Mouse (Mus musculus) left cerebral cortex, postnatal 4 days (tissue): Measurements from ENCODE around the gene Mtus2. TPM values are rescaled to one million over a fixed set of nuclear protein-coding genes. Genes with fewer than 3 reads are reported as not detected.

Experiments used
- DNase-seq: peaks from one replicate; pipeline ENCODE4 v3.0.0-alpha.2; 2022
- intact Hi-C: fragments of 180-260 bp; cut with DNase I; formaldehyde crosslinking; loops from one replicate; pipeline ENCODE4 v1.15.1; 2025
- total RNA-seq, 2 experiments: library from RNA; stranded (reverse); gene quantifications; 2 replicates each; pipeline ENCODE4 v1.2.3; 2021

Mtus2 gene
- total RNA-seq, 2 experiments from 2014 or later: 54.7 to 57.7 TPM

DNA sequence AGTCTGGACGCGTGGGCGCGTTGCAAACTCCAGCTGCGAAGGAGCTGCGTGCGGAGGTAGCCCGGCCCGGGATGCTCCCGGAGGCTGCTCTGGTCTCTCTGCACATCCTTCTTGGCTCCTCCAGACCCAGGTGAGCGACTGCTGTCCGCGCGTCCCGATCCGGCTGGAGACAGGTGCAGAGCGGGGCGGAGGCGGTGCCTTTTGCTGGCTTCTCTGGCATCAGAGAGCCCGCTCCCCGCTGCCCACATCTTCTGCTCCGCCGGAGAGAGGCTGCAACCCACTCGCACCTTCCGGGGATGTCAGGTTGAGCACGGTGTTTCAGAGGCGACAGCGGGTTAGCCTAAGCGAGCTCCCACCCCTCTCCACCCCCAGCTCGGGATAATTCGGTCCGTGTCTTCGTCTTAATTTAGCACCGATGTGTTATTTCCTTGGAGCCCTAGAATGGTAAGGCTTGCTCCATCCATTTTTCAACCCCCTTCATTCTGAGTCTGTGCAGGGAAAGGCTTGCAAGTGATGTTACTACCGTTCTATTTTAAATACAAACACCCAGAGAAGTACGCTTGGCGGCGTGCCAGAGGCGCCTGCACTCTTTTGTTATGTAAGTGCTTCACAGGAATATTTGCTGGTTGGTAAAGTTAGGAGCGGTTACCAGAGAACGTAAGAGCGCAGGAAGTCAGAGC lies 612 bp downstream of the Mtus2 start:
- DNase-seq: peak; percentile 49
- intact Hi-C loops: loop anchor here (2.0 kb wide), 1 partner anchor 281 kb away; no protein-coding TSS in a partner anchor

DNA sequence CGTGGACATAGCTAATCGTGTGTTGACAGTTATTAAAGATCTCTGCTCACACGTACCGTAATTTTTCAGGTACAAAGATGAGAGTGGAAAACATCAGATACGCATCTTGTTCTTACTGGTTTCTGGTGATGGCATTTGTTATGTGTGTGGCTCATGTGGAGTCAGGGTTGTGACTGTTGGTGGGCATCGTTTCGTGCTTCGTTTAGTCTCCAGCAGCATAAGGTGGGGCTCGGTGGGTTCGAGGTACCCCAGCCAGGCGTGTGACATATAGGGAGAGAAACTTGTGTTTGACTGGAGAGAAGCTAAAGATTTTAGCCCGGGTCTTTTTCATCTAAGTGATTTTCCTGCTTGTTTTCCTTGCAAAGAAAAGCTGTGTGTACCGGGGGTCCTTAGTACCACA lies 1.4 kb downstream of the Mtus2 start:
- DNase-seq: no peak
- intact Hi-C loops: no loop called here

GRCm38 (mm10) chr5:147959088-147959487 lies 2.0 kb downstream of the Mtus2 start:
- DNase-seq: no peak
- intact Hi-C loops: no loop called here

- no peak for DNase-seq
- intact Hi-C loops: no loop called here
Observed at GRCm38 (mm10) chr5:147960793-147961192, 3.7 kb downstream of the Mtus2 start.

GRCm38 (mm10) chr5:147963820-147964580 lies 6.9 kb downstream of the Mtus2 start:
- intact Hi-C loops: no loop called here
- DNase-seq: no peak

DNA sequence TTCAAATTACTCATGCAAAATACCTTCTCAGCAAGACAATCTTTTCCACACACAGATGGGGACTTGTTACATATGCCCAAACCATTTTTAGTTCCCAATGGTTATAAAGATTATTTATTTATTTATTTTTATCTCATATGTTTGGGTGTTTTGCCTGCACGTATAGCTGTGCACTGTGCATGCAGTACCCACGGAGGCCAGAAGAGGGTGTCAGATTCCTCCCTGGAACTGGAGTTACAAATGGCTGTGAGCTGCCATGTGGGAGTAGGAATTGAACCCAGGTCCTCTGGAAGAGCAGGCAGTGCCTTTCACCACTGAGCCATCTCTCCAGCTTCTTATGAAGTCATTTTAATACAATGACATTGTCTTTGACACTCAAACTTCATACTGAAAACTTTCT lies 7.7 kb downstream of the Mtus2 start:
- peak; percentile 17 for DNase-seq
- intact Hi-C loops: no loop called here

DNA sequence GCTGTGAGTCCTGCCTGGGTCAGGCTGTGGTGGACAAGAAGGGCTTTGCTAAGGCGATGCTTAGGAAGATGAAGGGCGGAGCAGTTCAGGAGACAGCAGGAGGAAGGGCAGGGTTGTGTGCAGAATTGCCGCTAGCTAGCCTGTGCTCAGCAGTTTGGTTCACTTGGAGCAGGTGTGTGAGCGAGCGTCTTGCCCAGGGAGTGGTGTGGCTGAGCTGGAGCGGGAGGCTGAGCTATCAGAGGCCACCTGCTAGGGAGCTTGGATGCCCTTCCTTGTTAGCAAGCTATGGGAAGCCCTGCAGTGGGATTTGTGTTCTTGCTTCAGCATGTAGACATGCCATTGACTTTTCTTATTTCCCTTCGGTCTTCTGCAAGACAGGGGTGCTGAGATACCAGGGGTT lies 9.5 kb downstream of the Mtus2 start:
- intact Hi-C loops: no loop called here
- DNase-seq: no peak

DNA sequence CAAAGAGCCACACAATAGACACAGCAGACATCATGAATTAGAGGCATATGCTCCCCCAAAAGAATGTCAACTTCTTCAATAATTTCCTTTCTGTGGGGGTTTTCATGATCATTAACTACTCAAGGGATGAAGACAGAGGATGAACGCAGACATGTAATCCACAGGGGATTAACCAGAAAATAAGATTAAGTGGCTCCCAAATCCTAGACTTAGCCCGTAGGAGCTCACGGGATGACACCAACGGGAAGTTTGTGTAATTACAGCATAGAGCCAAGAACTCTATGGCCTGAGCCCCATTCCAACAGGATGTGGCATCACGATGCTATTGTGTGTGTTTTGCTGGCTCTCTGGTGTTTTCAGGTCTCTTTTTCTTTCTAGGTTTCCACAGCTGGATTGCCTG lies 12.4 kb downstream of the Mtus2 start:
- intact Hi-C loops: no loop called here
- no peak for DNase-seq

- intact Hi-C loops: no loop called here
- no peak for DNase-seq
Observed at GRCm38 (mm10) chr5:147976001-147976400, 18.9 kb downstream of the Mtus2 start.

DNA sequence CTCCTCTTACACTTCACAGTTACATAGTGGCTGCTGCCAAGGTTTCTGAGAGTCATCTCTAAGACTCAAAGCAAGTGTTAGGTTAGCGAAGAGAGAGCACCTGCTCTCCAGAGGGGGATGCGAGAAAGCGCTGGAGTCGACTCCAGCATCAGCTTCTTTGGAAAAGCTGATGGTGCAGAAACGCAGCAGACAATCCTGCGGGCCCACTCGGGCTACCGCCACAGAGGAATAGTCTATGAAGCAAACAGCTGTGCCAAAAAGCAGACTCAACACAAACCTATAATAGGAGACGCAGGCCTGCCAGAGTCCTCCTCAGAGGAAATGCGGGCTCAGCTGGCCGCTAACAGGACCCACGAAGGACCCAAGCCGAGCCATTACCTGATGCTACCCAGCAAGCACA lies 23.5 kb downstream of the Mtus2 start:
- intact Hi-C loops: no loop called here
- DNase-seq: no peak

GRCm38 (mm10) chr5:147990289-147990688 lies 33.2 kb downstream of the Mtus2 start:
- intact Hi-C loops: no loop called here
- DNase-seq: no peak

DNA sequence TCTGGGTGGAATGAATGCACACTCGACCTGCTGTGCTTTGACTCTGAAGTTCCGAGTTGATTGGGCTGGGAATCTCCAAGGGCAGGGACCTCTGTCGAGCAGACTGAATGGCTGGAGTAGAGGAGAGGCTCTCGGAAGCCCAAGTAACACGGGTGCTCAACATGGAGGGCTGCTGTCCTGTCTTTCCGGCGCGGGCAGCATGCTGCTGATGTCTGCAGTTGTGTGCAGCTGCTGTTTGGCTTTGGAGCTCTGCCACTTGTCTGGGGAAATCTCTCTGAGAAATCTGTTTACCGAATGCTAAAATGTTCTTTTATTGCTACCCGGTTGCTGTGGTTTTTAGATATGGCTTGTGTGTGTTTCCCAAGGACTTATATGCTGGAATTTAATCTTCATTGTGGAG lies 33.7 kb downstream of the Mtus2 start:
- intact Hi-C loops: no loop called here
- no peak for DNase-seq

DNA sequence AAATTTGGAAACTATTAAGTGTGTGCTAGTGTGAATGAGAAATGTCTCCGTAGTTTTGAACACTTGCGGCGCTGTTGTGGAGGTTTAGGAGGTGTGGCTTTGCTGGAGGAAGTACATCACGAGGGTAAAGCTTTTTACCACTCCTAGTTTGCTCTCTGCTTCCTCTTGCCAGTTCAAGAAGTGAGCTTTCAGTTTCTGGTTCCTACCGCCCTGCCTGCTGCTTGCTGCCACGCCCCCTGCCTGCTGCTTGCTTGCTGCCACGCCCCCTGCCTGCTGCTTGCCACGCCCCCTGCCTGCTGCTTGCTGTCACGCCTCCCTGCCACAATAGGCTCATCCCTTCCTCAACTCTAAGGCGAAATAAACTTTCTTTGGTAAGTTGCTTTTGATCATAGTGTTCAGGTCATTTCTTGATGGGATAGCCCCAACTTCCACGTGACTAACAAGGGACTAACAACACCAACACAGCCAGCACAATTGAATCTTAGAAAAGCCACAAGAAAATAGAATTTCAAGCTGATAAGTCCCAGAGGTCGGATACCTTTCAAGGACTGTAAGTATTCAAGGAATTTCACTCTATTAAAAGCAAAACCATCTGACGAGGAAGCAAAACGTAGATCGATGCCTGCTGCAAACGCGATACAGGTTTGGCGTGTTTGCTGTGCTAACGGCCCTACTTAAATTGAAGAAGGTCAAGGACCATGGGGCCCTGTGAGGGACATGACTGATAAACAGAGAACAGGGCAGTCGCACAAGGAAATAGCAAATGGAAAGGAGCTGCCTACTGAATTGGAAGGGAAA lies 35.7 kb downstream of the Mtus2 start:
- peak; percentile 58 for DNase-seq
- intact Hi-C loops: no loop called here

DNA sequence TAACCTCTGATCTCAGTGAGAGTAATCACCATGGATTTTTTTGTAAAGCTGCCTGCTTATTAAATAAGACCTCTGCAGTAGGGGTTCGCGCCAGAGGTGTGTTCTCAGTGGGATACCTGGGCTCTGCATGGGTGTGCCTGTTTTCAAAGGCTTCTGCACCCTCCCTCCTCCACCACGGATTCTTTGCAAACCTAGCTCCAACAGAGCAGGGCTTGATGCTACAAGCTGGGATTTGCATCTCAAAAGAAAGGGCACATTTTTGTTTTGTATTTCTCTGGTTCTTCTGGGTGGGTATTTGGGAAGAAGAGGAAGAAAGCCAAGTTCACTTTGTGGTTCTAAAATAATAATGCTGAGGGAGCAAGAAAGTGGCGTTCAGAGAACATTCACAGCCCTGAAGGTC lies 48.1 kb downstream of the Mtus2 start:
- DNase-seq: no peak
- intact Hi-C loops: no loop called here

- intact Hi-C loops: no loop called here
- no peak for DNase-seq
Observed at GRCm38 (mm10) chr5:148012156-148012555, 55.0 kb downstream of the Mtus2 start.

- DNase-seq: no peak
- intact Hi-C loops: no loop called here
Observed at GRCm38 (mm10) chr5:148014133-148014854, 57.2 kb downstream of the Mtus2 start.

DNA sequence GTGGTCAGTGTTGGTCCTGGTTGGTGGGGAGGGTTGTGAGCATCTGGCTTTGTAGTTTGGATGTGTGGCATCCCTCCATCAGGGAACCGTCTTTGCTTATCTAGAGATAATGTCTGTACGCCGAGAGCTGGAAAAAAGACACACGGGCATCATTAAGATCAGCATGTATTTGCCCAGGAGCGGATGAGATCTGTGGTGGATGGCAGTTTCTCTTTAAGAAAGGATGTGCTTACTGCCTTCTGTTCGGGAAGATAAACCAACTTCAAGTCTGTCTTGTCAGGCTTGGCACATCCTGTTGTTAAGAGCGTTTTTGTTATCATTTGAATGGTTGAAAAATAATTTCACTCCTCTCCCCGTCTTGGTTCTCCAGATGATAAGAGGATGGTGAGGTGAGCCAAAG lies 58.3 kb downstream of the Mtus2 start:
- DNase-seq: no peak
- intact Hi-C loops: no loop called here

DNA sequence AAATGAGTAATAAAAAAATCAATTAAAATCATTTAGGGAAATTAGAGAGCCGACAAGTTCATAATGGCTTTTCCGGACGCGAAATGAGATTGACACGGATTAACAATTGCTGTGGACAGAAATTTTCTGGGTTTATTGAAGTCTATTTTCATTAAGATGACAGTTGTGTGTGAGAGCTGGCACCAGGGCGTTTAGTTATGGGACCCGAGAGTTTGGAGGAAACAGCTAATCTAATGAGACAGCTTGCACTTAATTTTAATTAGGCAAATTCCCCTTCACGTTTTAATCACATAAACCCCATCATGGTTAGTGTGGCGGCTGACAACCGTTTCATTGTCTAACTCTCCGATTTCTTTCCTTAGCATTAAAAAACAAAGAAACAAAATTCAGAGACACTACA lies 60.3 kb downstream of the Mtus2 start:
- no peak for DNase-seq
- intact Hi-C loops: no loop called here

DNA sequence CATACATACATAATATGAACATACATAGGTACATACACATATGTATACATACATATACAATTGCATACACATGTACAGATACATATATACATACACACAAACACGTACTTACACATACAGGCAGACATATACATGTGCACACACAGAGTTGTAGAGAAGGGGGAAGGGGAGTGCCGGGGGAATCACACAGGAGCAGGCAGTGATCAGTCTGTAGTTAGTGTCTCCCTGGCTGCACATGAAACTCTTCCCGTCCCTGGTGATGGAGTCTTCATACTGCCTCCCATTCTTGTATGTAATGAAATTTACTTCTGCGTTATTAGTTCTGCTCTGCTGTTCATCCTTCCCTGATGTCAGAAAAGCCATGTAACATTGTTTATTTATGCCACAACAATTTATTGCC lies 65.7 kb downstream of the Mtus2 start:
- no peak for DNase-seq

DNA sequence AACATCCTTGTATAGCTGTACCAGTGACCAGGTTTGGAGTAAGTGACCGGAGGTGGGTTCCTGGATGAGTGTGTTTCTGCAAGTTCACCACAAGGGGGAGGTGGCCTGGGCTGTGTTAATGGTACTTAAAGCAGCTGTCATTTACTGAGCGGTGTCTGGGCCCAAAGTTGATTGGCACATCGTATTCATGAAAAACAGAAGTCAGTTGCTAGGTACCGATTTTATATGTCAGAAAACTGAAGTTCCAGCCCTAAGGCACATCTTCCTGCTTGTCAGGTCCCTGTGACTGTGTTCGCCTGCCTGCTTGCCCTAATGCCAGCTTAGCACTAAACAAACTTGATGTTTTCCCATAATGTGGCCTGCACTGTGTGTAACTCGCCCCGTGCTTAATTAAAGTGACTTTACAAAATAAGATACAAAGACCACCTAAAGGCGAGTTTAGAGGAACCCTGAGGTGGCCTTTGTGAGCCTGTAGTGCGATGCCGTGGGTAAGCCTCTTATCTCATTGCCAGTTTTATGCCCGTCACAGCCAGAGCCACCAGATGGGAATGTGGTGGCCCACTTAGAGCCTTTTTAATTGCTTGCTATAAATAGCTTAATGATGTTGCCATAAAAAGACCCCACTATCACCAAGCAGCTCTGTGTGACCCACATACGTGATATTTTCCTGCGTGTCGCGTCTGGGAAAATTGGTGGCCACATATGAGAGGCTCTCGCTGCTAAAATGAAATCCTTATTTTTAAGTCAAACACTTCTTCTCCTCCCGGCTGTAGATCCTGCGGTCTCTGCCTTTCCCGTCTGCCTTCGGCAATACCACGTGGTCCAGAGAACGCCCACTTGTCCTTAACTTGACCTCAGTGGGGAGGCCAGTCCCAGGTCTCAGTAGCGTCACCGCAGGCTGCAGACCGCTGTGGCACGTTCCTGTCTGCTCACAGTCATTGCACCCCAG lies 69.6 kb downstream of the Mtus2 start:
- intact Hi-C loops: no loop called here
- no peak for DNase-seq

More for the DNA sequence above, 65.7 kb downstream of the Mtus2 start:
- intact Hi-C loops: no loop called here
